Mouse (Mus musculus) 3134 (cell line): ENCODE data around the gene Timm23.
A peak's percentile ranks its signal among the peaks of the same experiment; 100 is the strongest.
"Not testable (repeated sequence)": the region's sequence is repeated elsewhere in the genome, so short reads cannot be mapped to it uniquely, and the experiment has no call there.

Source experiments
- DNase-seq: peaks from one replicate; pipeline ENCODE4 v3.0.0-alpha.2; 2011; ENCODE audit warnings: low spot score; ENCODE audit not compliant: insufficient read length; ENCODE audit errors: extremely low read depth

Timm23 gene

DNA sequence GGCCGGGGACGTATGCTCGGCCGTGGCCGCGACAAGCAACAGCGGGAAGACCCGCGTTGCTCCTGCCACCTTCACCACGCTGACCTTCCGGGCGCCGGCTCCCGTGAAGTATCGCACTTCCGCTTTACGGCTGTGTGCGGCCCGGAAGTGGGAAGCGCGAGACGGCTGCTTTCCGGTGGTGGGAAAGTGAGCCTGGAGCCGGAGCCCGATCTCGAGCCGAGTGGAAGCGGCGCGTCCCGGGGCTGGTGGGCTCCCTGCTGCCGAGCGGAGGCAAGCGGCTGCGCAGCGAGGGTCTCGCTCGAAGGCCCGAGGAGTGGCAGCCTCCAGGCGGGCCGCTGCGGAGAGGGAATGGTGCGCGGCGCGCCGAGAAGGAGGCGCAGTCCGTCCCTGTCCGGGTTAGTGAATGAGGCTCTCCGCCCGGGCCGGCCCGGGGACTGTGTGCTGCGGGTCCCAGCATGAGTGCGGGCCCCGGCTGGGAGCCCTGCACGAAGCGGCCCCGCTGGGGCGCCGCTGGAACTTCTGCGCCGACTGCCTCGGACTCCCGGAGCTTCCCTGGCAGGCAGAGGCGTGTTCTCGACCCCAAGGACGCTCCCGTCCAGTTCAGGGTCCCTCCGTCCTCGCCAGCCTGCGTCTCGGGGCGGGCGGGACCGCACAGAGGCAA is at the start of gene Timm23, which contains the start of gene Parg:
TSS of gene Timm23 (minus strand) at position 108 of the 661 bp plus-strand sequence.
TSS of gene Parg (plus strand) at position 159 of the 661 bp plus-strand sequence.
- peak; percentile 83 for DNase-seq

GRCm38 (mm10) chr14:32249616-32250015 is 47.9 kb upstream of the Timm23 start:
- DNase-seq = no peak

GRCm38 (mm10) chr14:32246019-32246418 is 44.3 kb upstream of the Timm23 start:
- DNase-seq = no peak

DNA sequence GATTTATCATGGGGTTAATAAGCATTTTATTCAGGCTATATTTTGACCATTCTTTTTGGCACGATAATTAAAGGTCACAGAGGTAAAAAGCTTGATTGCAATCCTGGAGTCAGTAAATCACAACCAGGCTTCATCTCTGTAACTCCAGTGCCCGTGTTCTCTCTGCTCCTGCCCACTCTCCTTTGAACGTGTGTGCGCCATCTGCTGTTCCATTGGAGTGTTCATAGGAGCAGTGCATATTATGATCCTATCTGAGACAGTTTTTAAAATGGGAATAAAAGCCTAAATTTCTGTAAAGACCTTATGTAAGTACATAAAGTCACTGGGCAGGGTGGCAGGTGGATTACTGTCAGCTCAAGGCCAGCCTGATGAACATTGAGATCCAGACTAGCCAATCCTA is 40.7 kb upstream of the Timm23 start:
- no peak for DNase-seq

GRCm38 (mm10) chr14:32228996-32229395 is 27.3 kb upstream of the Timm23 start:
- DNase-seq = no peak

DNA sequence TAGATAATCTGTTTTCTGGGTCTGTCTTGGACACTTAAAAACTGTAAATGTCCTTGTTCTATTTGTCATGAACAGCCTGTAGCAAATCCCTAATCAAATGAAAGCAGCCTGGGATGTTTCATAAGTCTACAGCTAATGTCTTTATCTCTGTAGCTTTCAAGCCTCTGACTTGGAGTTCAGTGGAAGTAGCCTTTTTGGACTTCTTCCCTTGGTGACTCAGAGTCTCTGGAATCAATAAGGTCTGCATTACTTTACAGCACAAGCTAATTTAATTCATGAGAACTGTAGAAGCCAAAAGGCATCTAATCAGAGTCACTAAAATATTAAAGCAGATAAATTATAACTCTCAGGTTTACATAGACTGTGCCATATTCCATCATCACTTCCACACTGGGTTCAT is 24.9 kb upstream of the Timm23 start:
- no peak for DNase-seq

DNA sequence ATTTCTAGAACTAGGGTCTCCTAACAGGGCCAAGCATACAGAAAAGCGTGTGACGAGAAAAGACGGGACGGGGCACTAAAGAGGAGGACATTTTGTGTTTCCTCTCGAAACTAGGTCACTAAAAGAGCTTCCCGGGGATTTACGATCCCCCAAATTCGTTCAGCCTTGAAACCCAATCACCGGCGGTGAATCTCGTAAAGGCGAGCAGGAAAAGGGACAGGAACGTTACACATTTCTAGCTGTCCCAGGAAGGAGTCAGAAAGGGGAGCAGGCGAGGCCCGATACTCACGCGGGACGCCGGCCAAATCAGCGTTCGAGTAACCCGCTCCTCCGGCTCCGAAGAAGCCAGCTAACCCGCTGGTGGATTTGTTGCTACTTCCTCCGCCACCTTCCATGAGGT is 344 bp downstream of the Timm23 start:
- DNase-seq = peak; percentile 71

DNA sequence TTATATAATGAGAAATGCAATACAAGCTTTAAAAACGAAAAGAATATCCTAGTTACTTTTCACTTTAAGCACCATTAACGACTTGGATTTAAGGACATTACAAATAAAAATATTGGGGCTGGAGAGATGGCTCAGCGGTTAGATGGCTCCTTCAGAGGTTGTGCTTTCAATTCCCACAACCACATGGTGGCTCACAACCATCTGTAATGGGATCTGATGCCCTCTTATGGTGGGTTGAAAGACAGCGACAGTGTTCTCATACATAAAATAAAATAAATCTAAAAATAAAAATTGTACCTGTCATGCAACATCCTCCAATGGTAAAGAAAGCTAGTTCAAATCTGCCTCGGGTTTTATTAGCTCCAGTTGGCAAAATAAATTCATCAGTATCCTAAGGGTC is 8.1 kb downstream of the Timm23 start:
- not testable (repeated sequence) for DNase-seq

GRCm38 (mm10) chr14:32192437-32192836 is 9.3 kb downstream of the Timm23 start:
- no peak for DNase-seq

DNA sequence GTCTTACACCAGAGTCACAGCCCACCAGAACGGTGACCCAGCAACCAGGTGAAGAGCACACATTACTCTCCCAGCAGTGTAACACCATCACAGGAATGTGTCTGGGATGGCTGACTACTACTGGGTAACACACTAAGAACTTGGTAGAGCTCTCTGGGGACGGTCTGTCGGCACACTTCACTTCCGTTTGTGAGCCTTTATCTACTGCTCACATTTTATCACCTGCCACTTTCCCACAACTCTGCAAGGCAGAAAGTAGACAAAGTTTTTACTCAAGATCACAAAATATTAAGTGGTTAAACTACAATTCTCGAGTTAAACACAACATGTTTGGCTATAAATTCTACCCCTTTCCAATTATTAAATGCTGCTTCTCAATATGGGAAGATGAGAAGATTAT is 9.8 kb downstream of the Timm23 start:
- DNase-seq = no peak

GRCm38 (mm10) chr14:32190627-32191391 is 10.9 kb downstream of the Timm23 start:
- no peak for DNase-seq

- no peak for DNase-seq
Observed at GRCm38 (mm10) chr14:32183846-32184245, 17.9 kb downstream of the Timm23 start.

DNA sequence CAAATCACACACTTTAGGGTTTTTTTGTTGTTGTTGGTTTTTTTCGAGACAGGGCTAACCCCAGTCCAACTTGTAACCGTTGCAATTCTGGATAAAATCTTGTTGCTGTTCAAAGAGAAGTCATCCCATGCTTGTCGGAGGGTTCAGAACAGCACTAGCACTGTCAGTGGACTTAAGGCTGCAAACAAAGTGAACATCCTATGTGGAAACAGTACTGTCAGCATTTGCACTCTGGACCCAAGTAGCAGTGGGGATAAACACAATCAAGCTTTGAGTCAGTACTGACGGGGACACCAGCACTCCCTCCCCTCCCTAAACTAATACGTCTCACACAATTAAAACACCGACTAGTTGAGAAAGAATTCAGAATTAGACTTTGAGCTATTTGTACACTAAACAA is 20.8 kb downstream of the Timm23 start:
- DNase-seq = no peak

- no peak for DNase-seq
Observed at GRCm38 (mm10) chr14:32179393-32180195, 22.1 kb downstream of the Timm23 start.

- not testable (repeated sequence) for DNase-seq
Observed at GRCm38 (mm10) chr14:32176590-32176989, 25.1 kb downstream of the Timm23 start.

DNA sequence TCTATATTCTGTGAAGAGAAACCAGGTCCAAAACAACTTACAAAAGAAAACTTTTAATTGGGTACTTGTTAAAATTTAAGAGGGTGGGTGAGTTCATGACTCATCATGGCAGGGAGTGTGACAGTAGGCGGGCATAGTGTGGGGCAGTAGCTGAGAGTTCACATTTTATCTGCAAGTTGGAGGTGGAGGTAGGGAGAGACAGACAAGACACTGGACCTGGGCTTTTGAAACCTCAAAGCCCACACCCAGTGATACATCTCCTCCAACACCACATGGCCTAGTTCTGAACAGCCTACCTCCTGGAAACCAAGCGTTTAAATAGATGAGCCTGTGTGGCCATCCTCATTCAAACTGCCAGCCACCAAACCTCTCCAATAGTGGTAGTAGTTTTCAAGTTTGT is 26.4 kb downstream of the Timm23 start:
- DNase-seq = no peak

DNA sequence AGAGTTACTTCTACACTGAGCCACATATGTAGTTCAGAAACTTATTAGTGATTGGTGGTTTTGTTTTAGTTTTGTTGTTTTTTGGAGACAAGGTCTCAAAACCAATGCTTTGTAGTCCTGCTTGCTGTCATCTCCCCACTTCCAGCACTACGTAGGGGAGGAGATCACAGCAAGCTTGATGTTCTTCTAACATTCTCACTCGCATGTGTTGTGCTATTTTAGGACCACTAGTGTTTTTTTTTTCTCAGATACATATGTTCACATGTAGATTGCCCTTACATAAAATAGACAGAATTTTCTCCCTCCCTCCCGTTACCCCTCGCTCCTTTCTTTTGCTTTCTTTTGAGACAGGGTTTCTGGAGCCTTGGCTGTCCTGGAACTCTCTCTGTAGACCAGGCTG is 31.6 kb downstream of the Timm23 start:
- DNase-seq = no peak

DNA sequence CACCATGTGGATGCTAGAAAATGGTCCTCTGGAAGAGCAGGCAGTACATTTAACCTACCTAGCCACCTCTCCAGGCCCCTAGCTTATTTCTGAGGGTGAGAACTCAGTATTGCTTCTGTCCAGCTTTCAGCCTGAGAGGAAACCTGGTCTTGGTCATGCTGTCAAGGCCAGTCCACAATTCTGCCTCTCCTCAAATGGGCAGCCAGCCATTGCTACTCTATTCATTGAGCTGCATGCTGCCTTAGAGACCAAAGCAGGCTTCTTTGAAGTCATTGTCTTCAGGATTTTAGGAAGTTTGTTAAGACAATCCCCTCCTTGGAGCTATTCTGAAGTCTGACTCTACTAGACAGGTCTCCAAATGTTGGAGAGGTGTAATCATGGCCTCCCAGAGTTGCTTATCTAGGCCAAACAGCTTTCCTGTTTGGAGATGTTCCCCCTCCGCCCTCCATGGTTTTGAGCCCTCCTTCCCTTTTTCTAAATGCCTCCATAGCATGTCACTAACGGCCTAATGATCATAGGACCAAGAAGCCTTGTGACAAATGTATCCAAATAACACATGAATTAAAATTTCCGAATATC is 33.0 kb downstream of the Timm23 start:
- no peak for DNase-seq

GRCm38 (mm10) chr14:32167326-32167725 is 34.4 kb downstream of the Timm23 start:
- no peak for DNase-seq

DNA sequence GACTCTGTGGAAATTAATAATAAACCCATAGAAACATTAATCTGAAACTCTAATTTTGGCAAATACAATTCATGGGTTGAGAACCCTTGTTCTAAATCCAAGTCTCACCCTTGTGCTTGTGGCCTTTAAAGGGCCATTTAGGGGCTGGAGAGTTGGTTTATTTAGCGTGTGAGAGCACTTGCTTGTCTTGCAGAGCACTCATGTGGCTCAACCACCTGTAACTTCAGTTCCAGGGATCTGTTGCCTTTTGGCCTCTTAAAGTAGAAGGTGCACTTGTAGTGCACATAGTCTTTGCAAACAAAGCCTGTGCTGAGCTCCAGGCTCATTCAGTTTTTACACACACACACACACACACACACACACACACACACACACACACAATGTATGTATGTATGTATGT is 34.9 kb downstream of the Timm23 start:
- no peak for DNase-seq

DNA sequence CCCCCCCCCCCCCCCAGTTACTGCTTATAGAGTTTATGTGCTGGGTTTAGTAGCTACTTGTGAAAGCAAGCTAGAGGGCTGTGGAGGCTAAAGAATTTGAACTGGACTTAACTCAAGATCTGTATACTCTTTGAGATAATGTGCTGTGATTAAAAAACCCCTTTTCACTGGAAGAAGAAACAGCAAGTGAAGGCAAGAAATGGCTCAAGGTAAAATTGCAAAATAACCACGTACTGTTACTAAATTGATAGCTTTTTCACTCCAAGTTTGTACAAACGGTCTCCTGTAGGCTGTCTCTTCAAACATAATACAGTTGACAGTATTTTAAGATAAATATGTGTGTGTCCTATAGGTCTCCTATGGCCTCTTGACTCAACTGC is 35.6 kb downstream of the Timm23 start:
- DNase-seq = no peak
